Mouse (Mus musculus) lung, adult 2 months (tissue): ENCODE results near the gene Lhx2.

Source experiments
- CTCF ChIP-seq: fragments of 200-500 bp; IDR thresholded peaks from 2 replicates; pipeline ENCODE4 v1.5.1; 2011; ENCODE audit warnings: mild to moderate bottlenecking, low read length, control low read depth; ENCODE audit not compliant: insufficient read depth
- POLR2A ChIP-seq: fragments of 200-500 bp; IDR thresholded peaks from 2 replicates; pipeline ENCODE4 v1.6.1; 2011; ENCODE audit warnings: low read depth, mild to moderate bottlenecking, control low read depth, low read length, borderline replicate concordance; ENCODE audit errors: extremely low read depth

DNA sequence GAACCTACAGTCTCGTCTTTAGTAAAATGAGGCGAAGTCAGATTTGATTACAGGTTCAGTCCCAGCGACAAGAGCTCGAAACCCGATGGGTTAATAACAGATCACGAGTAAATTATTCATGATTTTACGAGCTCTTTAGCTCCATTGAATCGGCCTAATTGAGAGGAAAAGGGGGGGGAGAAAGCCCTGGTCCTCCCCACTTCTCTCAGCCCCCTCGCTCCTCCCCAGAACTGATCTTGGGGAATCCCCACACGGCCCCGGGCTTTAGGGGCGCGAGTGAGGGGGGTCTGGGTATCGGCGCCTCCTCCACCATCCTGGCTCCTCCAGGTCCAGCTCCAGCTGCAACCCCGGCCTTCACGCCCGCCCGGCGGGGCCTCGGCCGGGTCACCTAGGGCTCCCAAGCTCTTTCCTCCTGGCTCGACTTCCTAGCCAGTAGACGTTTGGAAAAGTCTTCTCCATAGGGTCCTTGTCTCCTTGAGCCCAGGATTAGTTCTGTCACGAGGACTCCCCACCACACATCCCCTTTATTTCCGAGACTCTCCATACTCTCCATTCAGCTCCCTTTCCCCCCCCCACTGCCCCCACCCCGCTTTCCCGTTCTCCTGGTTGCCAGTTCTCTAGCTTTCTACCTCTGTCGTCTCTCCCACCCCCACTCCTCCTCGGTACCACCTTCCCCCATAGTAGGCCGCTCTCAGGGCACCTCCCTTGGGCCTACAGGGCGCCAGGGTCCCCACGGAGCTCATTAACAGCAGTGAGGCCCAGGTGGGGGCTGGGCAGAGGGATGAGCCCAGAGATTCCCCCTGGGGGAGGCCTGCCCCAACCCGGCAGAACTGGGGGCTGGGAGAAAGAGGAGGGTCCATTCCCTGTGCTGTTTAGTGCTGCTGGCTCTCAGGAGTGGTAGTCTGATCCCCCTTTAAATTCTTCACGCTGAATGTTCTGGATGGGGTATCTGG, 18.5 kb downstream of the Lhx2 start:
- TF ChIP-seq CTCF (no peak), POLR2A (no peak)
